Mouse (Mus musculus): ENCODE measurements around the gene Eif1ad.

Eif1ad gene

DNA sequence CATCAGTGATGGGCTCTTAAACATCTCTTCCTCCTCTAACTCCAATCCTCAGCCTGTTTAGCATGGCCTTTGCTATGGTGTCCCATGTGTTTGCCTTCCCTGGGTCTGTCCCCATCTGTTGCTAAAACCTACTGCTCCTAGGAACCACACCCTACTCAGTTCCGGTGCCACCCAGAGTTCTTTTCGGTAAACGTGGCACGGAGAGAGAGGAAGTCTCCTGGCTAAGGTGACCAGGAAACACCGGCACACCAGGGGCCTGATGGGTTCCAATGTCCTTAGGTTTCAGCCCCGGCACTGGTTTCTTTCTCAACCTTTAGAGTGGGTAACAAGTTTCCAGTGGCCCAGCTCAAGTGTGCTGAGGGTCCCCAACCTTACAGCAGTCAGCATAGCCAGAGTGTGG is 54.0 kb downstream of the Eif1ad start:
- no peak for DNase-seq
